Mouse (Mus musculus) left cerebral cortex, adult 9 months (tissue): ENCODE results near the gene Cfap65.

Experiments
- DNase-seq, 2 experiments: peaks; one replicate each; pipeline ENCODE4 v3.0.0; 2022; ENCODE audit warnings: low spot score in 2 of 2

Gene Cfap65

GRCm38 (mm10) chr1:74882828-74883227 is 52.6 kb downstream of the Cfap65 start:
- no peak for DNase-seq

- DNase-seq, result no peak
Observed at GRCm38 (mm10) chr1:74882055-74882734, 53.2 kb downstream of the Cfap65 start.

GRCm38 (mm10) chr1:74880785-74881360 is 54.5 kb downstream of the Cfap65 start:
- DNase-seq, result peak in 1 of 2 experiments; percentile 77

- no peak for DNase-seq
Observed at GRCm38 (mm10) chr1:74877199-74877598, 58.2 kb downstream of the Cfap65 start.

GRCm38 (mm10) chr1:74872218-74872617 is 63.2 kb downstream of the Cfap65 start:
- no peak for DNase-seq

- DNase-seq, result no peak
Observed at GRCm38 (mm10) chr1:74861783-74862182, 73.6 kb downstream of the Cfap65 start.

- DNase-seq, result peak in 1 of 2 experiments; percentile 46
Observed at GRCm38 (mm10) chr1:74859223-74859984, 76.0 kb downstream of the Cfap65 start.

- no peak for DNase-seq
Observed at GRCm38 (mm10) chr1:74858805-74859204, 76.6 kb downstream of the Cfap65 start.

GRCm38 (mm10) chr1:74858171-74858719 is 77.2 kb downstream of the Cfap65 start:
- DNase-seq, result peak; percentile 77 to 92

- no peak for DNase-seq
Observed at GRCm38 (mm10) chr1:74857677-74858076, 77.7 kb downstream of the Cfap65 start.

GRCm38 (mm10) chr1:74857201-74857600 is 78.2 kb downstream of the Cfap65 start:
- DNase-seq, result peak in 1 of 2 experiments; percentile 35

GRCm38 (mm10) chr1:74856791-74857190 is 78.6 kb downstream of the Cfap65 start:
- DNase-seq, result no peak

GRCm38 (mm10) chr1:74856439-74856720 is 79.0 kb downstream of the Cfap65 start:
- no peak for DNase-seq

- no peak for DNase-seq
Observed at GRCm38 (mm10) chr1:74855651-74856438, 79.6 kb downstream of the Cfap65 start.

GRCm38 (mm10) chr1:74855156-74855555 is 80.2 kb downstream of the Cfap65 start:
- no peak for DNase-seq

- DNase-seq, result peak; percentile 94 to 98
Observed at GRCm38 (mm10) chr1:74854306-74855056, 80.9 kb downstream of the Cfap65 start, which contains the start of gene Cdk5r2. TSS of gene Cdk5r2 (plus strand) at chr1:74854934.
